Mouse (Mus musculus) embryonic stem cell, embryonic (primary cell): ENCODE data around the gene Cdip1.

Source experiments
- CTCF ChIA-PET, 4 experiments: fragments of 300-600 bp in 2 of 4; fragments of 350-600 bp in 2 of 4; sonication (Branson Sonifier 250); formaldehyde crosslinking; loops; one replicate each; lab custom pipeline; 2022; ENCODE audit warnings: inconsistent platforms in 2 of 4; lab: Charles Lee
- POLR2A ChIA-PET, 4 experiments: fragments of 300-600 bp in 2 of 4; fragments of 350-600 bp in 2 of 4; sonication (Branson Sonifier 250); formaldehyde crosslinking; loops; one replicate each; lab custom pipeline; 2022; ENCODE audit warnings: antibody characterized with exemption in 4 of 4, inconsistent platforms in 1 of 4; lab: Charles Lee

The Cdip1 gene

GRCm38 (mm10) chr16:4705541-4705940 lies 84.6 kb downstream of the Cdip1 start:
- POLR2A ChIA-PET, result interaction anchor here in 2 of 4 experiments (0.8 to 5.1 kb wide), 15 partner anchors 9 to 196 kb away, joined by 3 to 23 read pairs (median 4); partner anchors contain the start of genes Hmox2 (in 2 of the 2), Coro7 (in 1 of the 2) and Ubald1 (in 1 of the 2)
- CTCF ChIA-PET, result interaction anchor here in 1 of 4 experiments (0.5 kb wide), 1 partner anchor 276 kb away, joined by 3 read pairs; no protein-coding TSS in a partner anchor

GRCm38 (mm10) chr16:4702646-4703045 lies 87.4 kb downstream of the Cdip1 start:
- CTCF ChIA-PET, result no interaction called here
- POLR2A ChIA-PET, result interaction anchor here (0.6 to 5.1 kb wide), 22 partner anchors 9 to 747 kb away, joined by 3 to 23 read pairs (median 6); partner anchors contain the start of genes Hmox2 (in 3 of the 4), Ubald1 (in 2 of the 4), Cdip1 (in 1 of the 4) and Coro7 (in 1 of the 4)

- POLR2A ChIA-PET, result interaction anchor here in 3 of 4 experiments (0.8 to 5.1 kb wide), 19 partner anchors 9 to 195 kb away, joined by 3 to 23 read pairs (median 5); partner anchors contain the start of genes Hmox2 (in 3 of the 3), Cdip1 (in 1 of the 3), Coro7 (in 1 of the 3) and Ubald1 (in 1 of the 3)
- CTCF ChIA-PET, result interaction anchor here in 2 of 4 experiments (0.7 to 1.1 kb wide), 5 partner anchors 12 to 213 kb away, joined by 3 to 6 read pairs (median 4); no protein-coding TSS in a partner anchor
Measured at GRCm38 (mm10) chr16:4701211-4701610, 88.9 kb downstream of the Cdip1 start.
